Mouse (Mus musculus): ENCODE results near the gene Gbf1.

Gbf1 gene

DNA sequence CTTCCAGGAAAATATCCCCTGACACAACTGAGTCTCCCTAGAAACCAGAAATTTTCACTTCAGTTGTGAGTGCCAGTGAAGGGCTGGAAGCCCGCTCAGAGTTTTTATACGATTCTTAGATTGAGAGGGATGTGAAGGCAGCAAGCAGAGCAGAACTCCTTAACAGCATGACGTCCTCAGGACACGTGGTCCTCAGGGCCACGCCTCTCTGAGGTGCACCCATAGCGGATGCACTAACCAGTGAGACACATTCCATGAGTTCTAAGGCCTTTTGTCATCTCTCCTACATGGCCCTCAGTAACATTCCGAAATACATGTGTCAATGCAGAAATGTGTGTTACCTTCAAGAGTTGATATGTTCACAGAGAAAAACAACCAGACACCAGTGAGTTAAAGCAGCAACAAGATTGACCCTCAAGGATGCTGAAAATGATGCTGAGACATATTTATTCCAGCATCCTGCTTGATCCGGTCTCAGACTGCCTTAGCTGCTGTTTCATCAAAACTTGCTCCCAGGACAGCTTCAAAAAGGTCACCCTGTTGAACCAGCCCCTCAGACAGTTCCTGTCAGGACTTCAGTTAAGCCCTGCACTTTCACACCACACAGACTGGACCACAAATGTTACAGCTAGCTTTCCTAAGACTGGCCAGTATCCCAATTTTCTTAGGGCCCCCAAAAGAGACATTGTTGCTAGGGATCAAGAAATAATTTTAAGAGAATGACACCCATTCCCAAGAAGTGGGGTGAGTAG lies 148.2 kb downstream of the Gbf1 start:
- no peak for DNase-seq (ENCODE audit: low spot score in 2 of 2)

DNA sequence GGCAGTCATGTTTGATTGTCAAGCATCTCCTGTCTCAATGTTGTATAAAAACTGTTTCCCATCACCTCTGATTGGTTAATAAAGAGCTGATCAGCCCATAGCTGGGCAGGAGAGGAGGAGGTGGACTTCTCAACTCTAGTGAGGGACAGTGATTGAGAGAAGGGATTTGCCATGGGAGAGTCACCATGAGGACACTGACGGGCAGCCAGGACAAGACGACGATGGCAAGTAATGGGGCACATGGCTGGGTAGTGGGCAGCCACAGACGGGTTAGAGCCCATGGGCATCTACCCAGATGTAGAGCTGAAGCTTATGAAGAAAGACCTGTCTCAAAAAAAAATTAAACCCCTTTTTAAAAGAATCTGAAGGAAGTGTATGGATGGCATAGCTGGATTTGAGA lies 150.2 kb downstream of the Gbf1 start:
- no peak for DNase-seq (ENCODE audit: low spot score in 2 of 2)

DNA sequence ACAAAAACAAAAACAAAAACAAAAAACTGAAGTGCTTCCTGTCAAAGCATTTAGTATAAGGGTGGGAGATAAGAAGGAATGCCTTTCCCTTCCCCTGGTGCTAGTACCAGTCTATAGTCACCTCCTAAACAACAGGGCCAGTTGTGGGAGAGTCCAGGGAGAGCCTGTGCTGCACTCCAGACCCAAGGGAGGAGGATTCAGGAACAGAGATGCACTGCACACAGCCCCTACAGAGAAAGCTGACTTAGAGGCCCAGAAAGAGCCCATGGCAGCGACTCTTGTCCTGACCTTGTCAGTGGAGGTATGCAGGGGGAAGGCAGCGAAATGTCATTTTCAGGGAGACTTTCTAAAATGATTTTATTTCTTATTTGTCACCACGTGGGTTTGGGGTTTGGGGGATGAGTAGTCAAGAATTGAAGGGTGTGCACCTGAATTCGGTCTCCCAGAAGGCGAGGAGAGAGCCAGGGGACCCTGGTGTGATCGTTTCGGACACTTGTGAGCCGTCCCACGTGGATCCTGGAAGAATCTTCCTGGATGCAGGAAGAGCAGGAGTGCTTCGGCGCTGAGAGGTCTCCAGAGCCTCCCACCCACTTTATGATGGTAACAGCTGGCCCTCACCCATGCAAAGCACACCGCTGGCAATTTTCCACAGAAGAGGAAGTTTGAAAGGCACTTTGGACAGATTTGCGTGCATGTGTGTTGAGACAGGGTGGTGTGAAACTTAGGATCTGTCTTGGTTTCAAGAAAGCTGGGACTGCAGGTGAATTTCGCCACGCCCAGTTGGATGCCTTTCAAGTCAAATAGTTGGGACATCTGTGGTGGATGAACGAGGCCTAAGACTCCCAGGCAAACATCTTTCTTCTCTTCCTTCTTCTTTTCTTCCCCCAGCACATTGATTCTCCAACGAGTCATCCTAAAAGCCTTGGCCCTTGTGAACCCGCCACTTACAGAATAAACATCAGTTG lies 151.2 kb downstream of the Gbf1 start:
- DNase-seq (ENCODE audit: low spot score in 2 of 2), result no peak

DNA sequence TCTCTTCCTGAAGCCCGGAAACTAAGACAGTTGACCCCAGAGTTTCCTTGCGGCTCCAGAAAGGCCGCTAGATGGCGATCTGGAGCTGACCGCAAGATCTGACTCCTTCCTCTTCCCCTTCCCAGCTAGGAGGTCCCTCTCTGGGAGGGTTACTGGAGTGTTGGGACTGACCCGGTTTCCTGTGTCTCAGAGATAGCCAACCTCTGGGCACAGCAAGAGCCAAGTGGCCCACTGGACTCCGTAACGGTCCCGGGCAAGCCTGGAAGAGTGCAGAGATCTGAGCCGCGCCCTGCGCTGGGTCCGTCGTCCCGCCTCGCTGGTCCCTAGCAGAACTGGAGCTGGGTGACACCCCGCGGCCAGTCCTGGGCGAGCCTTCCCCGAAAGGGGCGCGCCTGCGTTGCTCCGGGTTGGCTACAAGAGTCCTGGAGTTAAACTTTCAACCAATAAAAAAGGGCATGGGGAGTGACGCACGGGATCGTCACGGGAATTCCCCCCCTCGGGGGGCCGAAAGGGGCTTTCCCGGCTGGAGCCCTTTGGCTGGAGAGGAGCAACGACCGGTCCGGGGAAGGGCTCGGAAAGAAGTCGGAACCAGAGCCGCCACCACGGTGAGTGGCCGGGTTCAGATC lies 152.0 kb downstream of the Gbf1 start, which contains the start of gene Nfkb2:
Nfkb2 (plus strand) TSS at position 105 of the 626 bp plus-strand sequence.
- DNase-seq (ENCODE audit: low spot score in 2 of 2), result peak; percentile 98 to 99

DNA sequence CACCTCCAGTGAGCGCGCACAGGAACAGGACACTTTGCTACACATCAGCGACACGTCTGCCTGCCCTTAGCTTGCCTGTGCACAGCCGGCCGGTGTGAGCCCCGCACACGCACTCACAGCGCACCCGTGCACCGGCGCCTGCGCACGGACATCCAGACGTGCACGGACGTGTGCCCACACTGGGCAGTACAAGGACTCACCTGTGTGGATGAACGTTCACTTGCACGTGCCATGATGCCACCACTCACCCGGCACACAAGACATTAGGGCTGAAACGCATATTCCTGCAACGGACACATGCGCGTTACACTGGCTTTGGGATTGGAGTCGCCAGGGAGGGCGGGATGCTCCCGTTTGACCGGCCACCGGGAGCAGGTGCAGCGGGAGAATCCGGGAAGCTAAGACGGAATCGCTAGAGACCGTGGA lies 152.6 kb downstream of the Gbf1 start:
- no peak for DNase-seq (ENCODE audit: low spot score in 2 of 2)

DNA sequence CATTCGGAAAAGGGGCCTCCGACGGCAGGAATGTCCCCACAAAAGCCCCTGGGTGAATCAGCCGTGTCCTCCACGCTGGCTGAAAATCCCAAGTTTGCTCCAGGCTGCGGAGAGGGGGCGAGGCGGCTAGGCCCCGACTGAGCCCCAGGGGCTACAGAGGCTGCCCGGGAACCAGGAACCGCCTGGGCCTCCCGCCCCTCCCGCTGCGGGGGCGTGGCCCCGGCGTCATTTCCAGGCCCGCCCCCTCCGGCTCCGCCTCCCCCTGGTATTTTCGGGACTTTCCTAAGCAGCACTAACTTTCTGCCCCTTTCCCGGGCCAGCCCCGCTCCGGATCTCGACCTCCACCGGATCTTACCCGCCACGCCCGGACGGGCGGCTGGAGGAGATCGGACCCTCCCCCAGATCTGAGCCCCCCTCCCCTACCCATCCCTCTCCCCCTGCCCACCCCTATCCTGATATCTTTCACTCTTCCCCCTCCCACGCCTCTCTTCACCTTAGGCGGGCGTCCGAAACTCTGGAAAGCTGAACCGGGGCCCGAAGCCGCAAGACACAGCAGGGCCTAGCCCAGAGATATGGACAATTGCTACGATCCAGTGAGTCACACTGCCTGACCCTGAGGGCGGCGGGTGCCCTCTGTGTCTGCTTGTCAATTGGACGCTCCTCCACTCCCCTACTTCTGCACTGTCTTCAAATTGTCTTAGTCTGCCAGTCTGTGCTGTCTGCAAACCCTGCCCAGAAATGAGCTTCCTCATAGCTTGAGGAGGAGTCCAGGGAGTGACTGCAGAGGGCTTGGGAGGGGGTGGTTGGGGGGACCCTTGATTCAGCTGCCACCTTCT lies 153.3 kb downstream of the Gbf1 start:
- peak; percentile 89 to 92 for DNase-seq (ENCODE audit: low spot score in 2 of 2)

DNA sequence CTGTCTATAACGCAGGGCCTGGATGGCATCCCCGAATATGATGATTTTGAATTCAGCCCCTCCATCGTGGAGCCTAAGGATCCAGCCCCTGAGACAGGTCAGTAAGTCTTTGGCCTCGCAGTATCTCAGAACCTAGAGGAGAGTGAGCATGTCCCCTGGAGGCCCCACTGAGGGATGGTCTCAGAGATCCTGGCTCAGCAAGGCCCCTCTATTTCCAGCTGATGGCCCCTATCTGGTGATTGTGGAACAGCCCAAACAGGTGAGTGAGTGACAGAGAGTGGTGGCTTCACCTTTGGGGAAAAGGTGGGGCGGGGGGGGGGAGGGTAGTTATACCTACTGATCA lies 153.9 kb downstream of the Gbf1 start:
- no peak for DNase-seq (ENCODE audit: low spot score in 2 of 2)

DNA sequence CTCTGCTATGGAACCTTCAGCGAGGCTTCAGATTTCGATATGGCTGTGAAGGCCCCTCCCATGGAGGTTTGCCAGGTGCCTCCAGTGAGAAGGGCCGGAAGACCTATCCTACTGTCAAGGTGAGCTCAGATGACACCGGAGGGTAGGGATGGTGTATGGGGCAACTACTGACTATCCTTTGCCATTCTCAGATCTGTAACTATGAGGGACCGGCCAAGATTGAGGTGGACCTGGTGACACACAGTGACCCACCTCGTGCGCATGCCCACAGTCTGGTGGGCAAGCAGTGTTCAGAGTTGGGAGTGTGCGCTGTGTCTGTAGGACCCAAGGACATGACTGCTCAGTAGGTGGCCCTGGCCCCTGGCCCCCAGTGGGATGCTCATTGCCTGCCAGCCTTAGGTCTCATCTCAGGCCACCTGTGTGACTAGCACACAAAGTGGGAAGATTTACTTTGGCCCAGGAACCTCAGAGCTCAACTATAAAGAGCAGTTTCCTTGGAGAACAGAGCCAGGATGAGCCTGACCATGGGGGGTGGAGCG lies 154.5 kb downstream of the Gbf1 start:
- no peak for DNase-seq (ENCODE audit: low spot score in 2 of 2)

DNA sequence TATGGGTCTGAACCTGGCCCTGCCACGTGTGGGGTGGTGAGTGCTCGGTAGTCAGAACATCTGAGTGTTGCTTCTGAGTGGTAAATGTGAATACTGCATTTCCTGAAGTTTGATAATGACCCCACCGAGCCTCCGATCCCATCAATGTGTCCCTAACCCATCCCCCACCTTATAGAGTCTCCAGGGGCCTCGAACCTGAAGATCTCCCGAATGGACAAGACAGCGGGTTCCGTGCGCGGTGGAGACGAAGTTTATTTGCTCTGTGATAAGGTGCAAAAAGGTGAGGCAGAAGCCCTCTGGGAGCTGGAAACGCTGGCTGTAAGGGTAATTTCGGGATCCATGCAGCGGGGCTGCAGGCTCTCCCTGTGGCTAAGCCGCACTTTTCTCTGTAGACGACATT lies 155.5 kb downstream of the Gbf1 start:
- DNase-seq (ENCODE audit: low spot score in 2 of 2), result no peak

DNA sequence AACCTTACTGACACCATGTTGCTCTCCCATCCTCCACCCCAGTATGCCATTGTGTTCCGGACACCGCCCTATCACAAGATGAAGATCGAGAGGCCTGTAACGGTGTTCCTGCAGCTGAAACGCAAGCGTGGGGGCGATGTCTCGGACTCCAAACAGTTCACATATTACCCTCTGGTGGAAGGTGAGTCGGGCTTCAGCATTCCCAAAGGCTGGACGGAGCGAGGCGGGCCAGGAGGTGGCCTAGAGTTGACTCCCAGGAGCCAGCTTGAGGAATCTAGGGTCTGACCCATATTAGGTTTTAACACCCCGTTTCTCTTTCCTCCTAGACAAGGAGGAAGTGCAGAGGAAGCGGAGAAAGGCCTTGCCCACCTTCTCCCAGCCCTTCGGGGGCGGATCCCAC lies 156.0 kb downstream of the Gbf1 start:
- no peak for DNase-seq (ENCODE audit: low spot score in 2 of 2)

DNA sequence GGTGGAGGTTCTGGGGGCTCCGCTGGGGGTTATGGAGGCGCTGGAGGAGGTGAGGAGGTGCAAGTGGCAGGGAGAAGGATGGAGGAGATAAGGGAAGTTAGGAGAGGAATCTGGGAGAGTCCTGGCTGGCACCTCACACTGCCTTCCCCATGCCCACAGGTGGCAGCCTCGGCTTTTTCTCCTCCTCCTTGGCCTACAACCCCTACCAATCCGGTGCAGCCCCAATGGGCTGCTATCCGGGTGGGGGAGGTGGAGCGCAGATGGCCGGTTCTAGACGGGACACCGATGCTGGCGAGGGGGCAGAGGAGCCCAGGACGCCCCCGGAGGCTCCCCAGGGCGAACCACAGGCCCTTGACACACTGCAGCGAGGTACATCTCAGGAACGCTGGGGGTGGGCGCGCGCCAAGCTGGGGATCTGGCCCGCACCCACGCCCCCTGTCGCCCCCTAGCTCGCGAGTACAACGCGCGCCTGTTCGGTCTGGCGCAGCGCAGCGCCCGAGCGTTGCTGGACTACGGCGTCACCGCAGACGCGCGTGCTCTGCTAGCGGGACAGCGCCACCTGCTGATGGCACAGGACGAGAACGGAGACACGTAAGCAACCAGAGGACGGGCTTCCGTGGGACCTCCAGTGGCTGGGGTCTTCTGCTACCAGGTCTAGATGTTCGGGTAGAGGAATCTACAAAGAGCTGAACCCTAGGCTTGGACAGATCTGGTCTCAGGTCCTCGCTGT lies 156.6 kb downstream of the Gbf1 start:
- peak; percentile 56 to 68 for DNase-seq (ENCODE audit: low spot score in 2 of 2)

DNA sequence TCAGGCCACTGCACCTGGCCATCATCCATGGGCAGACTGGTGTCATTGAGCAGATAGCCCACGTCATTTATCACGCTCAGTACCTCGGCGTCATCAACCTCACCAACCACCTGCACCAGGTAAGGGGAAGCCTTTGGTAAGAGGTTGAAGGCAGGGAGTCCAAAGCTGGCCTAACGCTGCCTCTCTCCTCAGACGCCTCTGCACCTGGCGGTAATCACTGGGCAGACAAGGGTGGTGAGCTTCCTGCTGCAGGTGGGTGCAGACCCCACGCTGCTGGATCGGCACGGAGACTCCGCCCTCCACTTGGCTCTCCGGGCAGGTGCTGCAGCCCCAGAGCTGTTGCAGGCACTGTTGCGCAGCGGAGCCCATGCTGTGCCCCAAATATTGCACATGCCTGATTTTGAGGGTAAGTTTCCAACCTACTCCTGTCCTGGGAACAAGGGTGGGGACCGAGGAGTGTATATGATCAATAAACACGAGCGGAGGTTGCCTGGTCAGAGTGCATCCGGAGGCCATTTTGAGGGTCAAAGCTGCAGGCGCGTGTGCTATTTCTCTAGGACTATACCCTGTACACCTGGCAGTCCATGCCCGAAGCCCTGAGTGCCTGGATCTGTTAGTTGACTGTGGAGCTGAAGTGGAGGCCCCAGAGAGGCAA lies 157.5 kb downstream of the Gbf1 start:
- no peak for DNase-seq (ENCODE audit: low spot score in 2 of 2)

DNA sequence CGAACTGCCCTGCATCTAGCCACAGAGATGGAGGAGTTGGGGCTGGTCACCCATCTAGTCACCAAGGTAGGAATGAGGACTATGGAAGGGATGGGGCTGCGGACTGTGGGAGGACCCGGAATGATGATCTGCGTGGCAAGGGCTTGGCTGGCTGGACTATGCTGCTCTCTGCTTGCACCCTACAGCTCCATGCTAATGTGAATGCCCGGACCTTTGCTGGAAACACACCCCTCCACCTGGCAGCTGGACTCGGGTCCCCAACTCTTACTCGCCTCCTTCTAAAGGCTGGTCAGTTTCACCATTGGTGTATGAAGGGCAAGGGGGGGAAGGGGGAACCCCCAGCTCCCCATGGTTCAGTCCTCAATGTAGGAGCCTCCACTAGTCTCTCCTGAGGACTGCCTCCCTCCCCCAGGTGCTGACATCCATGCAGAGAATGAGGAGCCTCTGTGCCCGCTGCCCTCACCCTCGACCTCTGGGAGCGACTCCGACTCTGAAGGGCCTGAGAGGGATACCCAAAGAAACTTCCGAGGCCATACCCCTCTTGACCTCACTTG lies 158.1 kb downstream of the Gbf1 start:
- DNase-seq (ENCODE audit: low spot score in 2 of 2), result no peak

DNA sequence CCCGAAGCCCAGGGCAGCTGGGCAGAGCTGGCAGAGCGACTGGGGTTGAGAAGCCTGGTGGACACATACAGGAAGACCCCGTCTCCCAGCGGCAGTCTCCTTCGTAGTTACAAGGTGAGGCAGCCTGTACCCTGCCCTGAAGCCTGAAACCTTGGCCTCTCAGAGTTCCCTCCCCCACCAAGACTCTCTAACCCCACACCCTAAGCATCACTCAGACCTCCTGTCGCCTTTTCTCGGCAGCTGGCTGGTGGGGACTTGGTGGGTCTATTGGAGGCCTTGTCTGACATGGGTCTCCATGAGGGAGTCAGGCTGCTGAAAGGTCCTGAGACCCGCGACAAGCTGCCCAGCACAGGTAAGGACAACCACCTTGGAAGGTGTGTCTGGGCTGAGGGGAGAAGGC lies 159.0 kb downstream of the Gbf1 start:
- DNase-seq (ENCODE audit: low spot score in 2 of 2), result no peak

DNA sequence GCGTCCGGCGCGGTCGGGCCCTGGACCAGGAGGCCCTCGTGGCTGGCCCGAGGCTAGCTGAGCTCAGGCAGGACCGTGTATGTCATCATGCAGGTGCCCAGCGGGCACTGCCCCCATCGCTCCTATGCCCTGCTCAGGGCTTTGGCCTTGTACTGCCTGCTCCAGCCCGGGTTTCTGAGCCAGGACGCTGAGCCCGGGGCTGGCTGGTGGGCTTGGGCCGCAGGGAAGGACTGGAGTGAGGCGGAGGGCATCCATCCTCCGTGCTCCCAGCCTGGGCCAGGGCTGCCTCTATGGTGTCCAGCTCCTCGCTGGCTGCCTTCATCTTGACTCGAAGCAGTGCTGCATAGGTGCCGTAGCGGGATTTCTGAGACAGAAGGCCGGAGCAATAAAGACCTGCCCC lies 160.3 kb downstream of the Gbf1 start:
- DNase-seq (ENCODE audit: low spot score in 2 of 2), result no peak

DNA sequence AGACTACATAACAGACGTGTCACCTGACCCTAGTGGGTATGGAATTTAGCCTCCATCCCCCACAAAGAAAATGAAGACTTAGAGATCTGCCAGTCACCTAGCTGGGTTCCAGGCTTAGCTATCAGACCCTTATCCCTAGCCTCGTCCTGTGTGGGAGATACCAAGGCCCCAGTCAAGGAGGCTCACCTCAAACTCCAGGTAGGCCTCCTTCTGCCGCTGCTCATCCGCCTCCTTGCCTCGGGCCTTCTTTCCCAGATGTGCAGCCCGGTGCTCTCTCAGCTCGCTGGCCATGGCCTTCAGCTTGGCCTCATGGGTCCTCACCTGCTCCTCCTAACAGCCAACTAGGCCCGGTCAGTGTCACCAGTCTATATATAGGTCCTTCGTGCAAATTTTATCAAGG lies 160.8 kb downstream of the Gbf1 start:
- no peak for DNase-seq (ENCODE audit: low spot score in 2 of 2)

DNA sequence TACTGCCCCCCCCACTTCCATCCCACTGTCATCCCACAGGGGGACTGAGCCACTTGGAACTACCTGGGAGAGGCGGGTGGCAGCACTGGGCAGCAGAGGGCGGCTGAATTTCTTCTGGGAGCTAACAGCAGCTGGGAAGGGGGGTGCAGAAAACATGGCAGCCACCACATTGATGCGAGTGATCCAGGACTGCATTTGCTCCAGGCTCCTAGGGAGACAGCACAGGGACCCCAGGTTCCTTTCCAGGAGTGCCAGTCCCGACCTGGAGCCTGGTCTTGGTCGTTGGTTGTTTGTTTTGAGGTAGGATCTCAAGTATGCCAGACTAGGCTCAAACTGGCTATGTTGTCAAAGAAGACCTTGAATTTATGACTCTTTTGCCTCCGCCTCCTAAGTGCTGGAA lies 161.3 kb downstream of the Gbf1 start:
- no peak for DNase-seq (ENCODE audit: low spot score in 2 of 2)

DNA sequence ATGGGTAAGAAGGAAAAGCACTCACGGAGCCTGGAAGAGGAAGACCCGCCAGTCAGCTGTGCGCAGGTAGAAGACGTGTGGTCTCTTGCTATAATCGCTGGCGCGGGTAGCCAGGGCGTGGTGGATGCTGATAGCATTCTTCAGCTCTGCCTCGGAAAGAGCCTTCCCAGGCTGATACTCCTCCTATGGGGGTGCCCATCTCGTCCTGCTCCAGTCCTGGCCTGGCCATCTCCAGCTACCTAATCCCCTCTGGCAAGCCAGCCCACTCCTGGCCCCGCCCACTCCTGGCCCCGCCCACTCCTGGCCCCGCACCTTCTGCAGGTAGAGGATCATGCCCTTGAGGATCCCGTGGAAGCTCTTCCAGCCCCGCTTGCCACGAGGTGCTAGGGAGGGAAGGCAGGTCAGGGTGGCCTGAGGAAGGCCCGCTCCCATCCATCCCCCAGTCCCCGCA lies 161.9 kb downstream of the Gbf1 start:
- DNase-seq (ENCODE audit: low spot score in 2 of 2), result no peak

DNA sequence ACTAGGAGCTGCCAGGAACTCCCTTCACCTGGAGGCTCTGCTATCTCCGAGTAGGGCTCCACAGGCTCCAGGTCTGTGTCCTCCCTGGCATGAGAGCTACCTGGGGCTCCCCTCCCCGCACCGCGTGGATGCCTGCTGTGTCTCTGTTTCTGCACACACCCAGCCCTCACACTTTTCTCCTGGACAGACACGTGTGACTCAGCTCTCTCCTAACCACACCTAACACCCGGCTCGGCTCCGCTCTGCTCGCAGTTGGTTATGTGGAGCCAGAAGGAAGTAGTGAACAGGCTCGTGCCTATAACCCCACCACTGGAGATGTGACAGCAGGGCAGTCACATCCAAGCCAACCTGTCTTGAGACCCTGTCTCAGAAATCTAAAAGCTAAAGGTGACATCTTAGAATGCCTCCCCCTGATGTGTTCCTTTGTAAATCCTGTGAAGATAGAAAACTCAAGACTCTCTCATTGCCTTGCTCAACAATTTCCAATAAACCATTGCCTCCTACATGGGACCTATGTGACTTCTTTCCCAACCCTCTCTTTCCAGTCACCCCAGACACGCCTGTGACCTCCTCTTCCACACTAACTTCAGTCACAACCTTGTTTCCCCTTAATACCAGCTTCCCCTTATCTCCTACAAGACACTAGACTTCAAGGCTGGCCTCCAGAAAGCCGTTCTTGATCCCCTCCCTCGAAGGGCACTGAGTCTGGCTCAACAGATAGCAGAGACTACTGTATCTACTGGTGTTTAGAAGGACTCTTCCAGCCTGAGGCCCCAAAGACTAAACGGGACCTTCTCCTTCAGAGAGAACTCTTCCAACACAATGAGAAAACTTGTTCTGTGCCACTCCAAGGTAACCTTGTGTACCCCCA lies 162.8 kb downstream of the Gbf1 start:
- no peak for DNase-seq (ENCODE audit: low spot score in 2 of 2)
